Mouse (Mus musculus): ENCODE measurements at regions not wholly inside any gene's neighbourhood (a gene's known extent, or its start where the extent isn't known, plus 50 kb on each side); places are given as distances from the start of the nearest gene placed in this dataset.

- no peaks in the 10 kb centered on the region for H3K9me3 ChIP-seq (replicated peaks; ENCODE audit: insufficient read depth, low read length)
- no peak overlapping the region for H3K4me3 ChIP-seq (ENCODE audit: control insufficient read depth in 1 of 2, insufficient read depth in 1 of 2, low read depth in 2 of 2, low read length in 2 of 2)
- no peak for DNase-seq (ENCODE audit: low read depth, low spot score)
- no peak overlapping the region for H3K9ac ChIP-seq (ENCODE audit: control insufficient read depth, low read depth, low read length, poor library complexity, severe bottlenecking)
- no peaks in the 10 kb centered on the region for H3K4me1 ChIP-seq (ENCODE audit: control insufficient read depth in 1 of 2, insufficient read depth in 2 of 2, low read length in 2 of 2)
- H3K79me2 ChIP-seq (ENCODE audit: control insufficient read depth, insufficient read depth, low read length, poor library complexity), result no peaks in the 10 kb centered on the region
- TF ChIP-seq TAL1 (IDR thresholded peaks at IDR 0.05; ENCODE audit: low read length) (no peak), MYC (IDR thresholded peaks at IDR 0.05; ENCODE audit: low read depth, low read length) (no peak), NELFE (IDR thresholded peaks at IDR 0.05; ENCODE audit: low read depth, low read length) (no peak), JUND (IDR thresholded peaks at IDR 0.05; ENCODE audit: low read depth, low read length) (no peak), CTCF (IDR thresholded peaks at IDR 0.05 in 2 of 3, conservative IDR thresholded peaks at IDR 0.05 in 1 of 3; ENCODE audit: control insufficient read depth in 1 of 3, insufficient read depth in 1 of 3, low read depth in 2 of 3, low read length in 3 of 3, poor library complexity in 1 of 3, severe bottlenecking in 1 of 3) (no peak), E2F4 (IDR thresholded peaks at IDR 0.05; ENCODE audit: borderline replicate concordance, low read depth, low read length) (no peak), MXI1 (IDR thresholded peaks at IDR 0.05; ENCODE audit: low read depth, low read length) (no peak)
- H3K36me3 ChIP-seq (ENCODE audit: control insufficient read depth in 1 of 2, insufficient read depth in 2 of 2, low read length in 2 of 2), result no peaks in the 10 kb centered on the region
- H3K27ac ChIP-seq (ENCODE audit: control insufficient read depth, low read depth, low read length), result no peak overlapping the region
- no peaks in the 10 kb centered on the region for H3K27me3 ChIP-seq (ENCODE audit: control insufficient read depth in 1 of 2, insufficient read depth in 2 of 2, low read length in 2 of 2)
Observed at GRCm38 (mm10) chr10:91504891-91505290, 323.8 kb upstream of the Tmpo start.

GRCm38 (mm10) chr10:91498543-91498942 lies 317.4 kb upstream of the Tmpo start:
- Histone ChIP-seq H3K79me2 (ENCODE audit: control insufficient read depth, insufficient read depth, low read length, poor library complexity) (no peaks in the 10 kb centered on the region), H3K9ac (ENCODE audit: control insufficient read depth, low read depth, low read length, poor library complexity, severe bottlenecking) (no peak overlapping the region), H3K27me3 (ENCODE audit: control insufficient read depth in 1 of 2, insufficient read depth in 2 of 2, low read length in 2 of 2) (no peaks in the 10 kb centered on the region), H3K36me3 (ENCODE audit: control insufficient read depth in 1 of 2, insufficient read depth in 2 of 2, low read length in 2 of 2) (no peaks in the 10 kb centered on the region), H3K4me3 (ENCODE audit: control insufficient read depth in 1 of 2, insufficient read depth in 1 of 2, low read depth in 2 of 2, low read length in 2 of 2) (no peak overlapping the region), H3K9me3 (replicated peaks; ENCODE audit: insufficient read depth, low read length) (no peaks in the 10 kb centered on the region), H3K4me1 (ENCODE audit: control insufficient read depth in 1 of 2, insufficient read depth in 2 of 2, low read length in 2 of 2) (no peaks in the 10 kb centered on the region), H3K27ac (ENCODE audit: control insufficient read depth, low read depth, low read length) (no peak overlapping the region)
- no peak for TF ChIP-seq ZMIZ1 (IDR thresholded peaks at IDR 0.05; ENCODE audit: low read depth, low read length)
- no peak for TF ChIP-seq ZC3H11A (IDR thresholded peaks at IDR 0.05; ENCODE audit: low read depth, low read length)
- no peak for TF ChIP-seq BHLHE40 (IDR thresholded peaks at IDR 0.05; ENCODE audit: borderline replicate concordance, low read depth, low read length)
- DNase-seq (ENCODE audit: low read depth, low spot score), result no peak

DNA sequence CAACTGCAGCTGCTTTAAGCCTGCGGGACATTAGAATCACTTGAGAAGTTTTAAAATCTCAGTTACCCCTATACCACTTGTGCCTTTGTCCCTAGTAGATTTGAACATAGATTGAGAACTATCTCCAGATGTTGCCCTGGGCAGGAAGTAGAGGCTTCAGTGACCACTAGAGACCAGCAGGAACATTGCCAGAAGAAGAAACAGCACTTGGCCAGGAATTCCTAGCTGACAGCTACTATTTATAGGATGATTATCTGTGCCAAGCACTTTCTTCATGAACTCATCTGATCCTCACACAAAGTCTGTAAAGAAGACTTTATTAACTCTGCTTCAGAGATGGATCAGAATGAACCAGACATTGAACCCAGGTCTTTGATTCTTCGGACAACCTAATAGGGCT lies 283.6 kb upstream of the Tmpo start:
- H3K4me3 ChIP-seq (ENCODE audit: control insufficient read depth in 1 of 2, insufficient read depth in 1 of 2, low read depth in 2 of 2, low read length in 2 of 2), result no peak overlapping the region
- no peaks in the 10 kb centered on the region for H3K27me3 ChIP-seq (ENCODE audit: control insufficient read depth in 1 of 2, insufficient read depth in 2 of 2, low read length in 2 of 2)
- DNase-seq (ENCODE audit: low read depth, low spot score), result no peak
- no peak overlapping the region for H3K9ac ChIP-seq (ENCODE audit: control insufficient read depth, low read depth, low read length, poor library complexity, severe bottlenecking)
- H3K79me2 ChIP-seq (ENCODE audit: control insufficient read depth, insufficient read depth, low read length, poor library complexity), result no peaks in the 10 kb centered on the region
- H3K27ac ChIP-seq (ENCODE audit: control insufficient read depth, low read depth, low read length), result no peak overlapping the region
- H3K4me1 ChIP-seq (ENCODE audit: control insufficient read depth in 1 of 2, insufficient read depth in 2 of 2, low read length in 2 of 2), result no peaks in the 10 kb centered on the region
- no peaks in the 10 kb centered on the region for H3K9me3 ChIP-seq (replicated peaks; ENCODE audit: insufficient read depth, low read length)
- TF ChIP-seq MEF2A (IDR thresholded peaks at IDR 0.05; ENCODE audit: extremely low read depth, insufficient replicate concordance, low read depth, low read length, poor library complexity, severe bottlenecking), result no peak
- H3K36me3 ChIP-seq (ENCODE audit: control insufficient read depth in 1 of 2, insufficient read depth in 2 of 2, low read length in 2 of 2), result no peaks in the 10 kb centered on the region
